Mouse (Mus musculus): ENCODE measurements around the gene Stpg2. TPM values are rescaled to one million over a fixed set of nuclear protein-coding genes. Genes with fewer than 3 reads are reported as not detected.

The Stpg2 gene
- total and polyA plus RNA-seq, 3 experiments: not detected

DNA sequence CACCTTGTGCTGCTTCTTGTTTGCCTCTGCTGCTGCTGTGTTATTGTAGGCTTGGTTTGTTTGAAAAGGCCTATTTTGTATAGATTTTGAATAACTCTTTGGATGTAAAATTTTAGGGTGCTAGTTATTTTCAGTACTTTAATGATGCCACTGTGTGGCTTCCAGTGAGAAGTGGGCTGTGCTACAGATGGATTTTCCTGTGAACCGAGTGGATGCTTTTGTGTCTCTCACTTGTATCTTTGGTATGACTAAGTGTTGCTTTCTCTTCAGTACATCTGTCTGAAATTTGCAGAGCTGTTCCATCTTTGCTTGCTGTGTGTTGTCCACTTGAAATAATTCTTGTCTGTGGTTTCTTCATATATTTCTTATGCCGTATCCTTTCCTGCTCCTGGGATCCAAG lies 106.2 kb downstream of the Stpg2 start:
- TF ChIP-seq MXI1 (IDR thresholded peaks at IDR 0.05; ENCODE audit: low read depth, low read length): no peak
- TF ChIP-seq NRF1 (IDR thresholded peaks at IDR 0.05; ENCODE audit: low read depth, low read length): no peak
- TF ChIP-seq JUN (IDR thresholded peaks at IDR 0.05; ENCODE audit: insufficient read depth, low read depth, low read length): no peak
- TF ChIP-seq PAX5 (IDR thresholded peaks at IDR 0.05; ENCODE audit: low read length): no peak
- TF ChIP-seq MEF2A (IDR thresholded peaks at IDR 0.05; ENCODE audit: borderline replicate concordance, low read depth, low read length): no peak
- no peak for TF ChIP-seq ZMIZ1 (IDR thresholded peaks at IDR 0.05; ENCODE audit: low read depth, low read length)
- no peak for TF ChIP-seq NELFE (IDR thresholded peaks at IDR 0.05; ENCODE audit: low read depth, low read length)
- TF ChIP-seq CHD2 (IDR thresholded peaks at IDR 0.05; ENCODE audit: low read length): no peak
- no peak for TF ChIP-seq MYC (IDR thresholded peaks at IDR 0.05; ENCODE audit: low read depth, low read length)
- TF ChIP-seq ZKSCAN1 (IDR thresholded peaks at IDR 0.05; ENCODE audit: borderline replicate concordance, low read depth, low read length): no peak
- no peak for TF ChIP-seq POLR2AphosphoS2 (IDR thresholded peaks at IDR 0.05; ENCODE audit: low read depth, low read length)
- TF ChIP-seq HCFC1 (IDR thresholded peaks at IDR 0.05; ENCODE audit: low read depth, low read length): no peak
- no peak for TF ChIP-seq SMC3 (IDR thresholded peaks at IDR 0.05; ENCODE audit: low read depth, low read length)
- no peak for TF ChIP-seq POLR2A (IDR thresholded peaks at IDR 0.05; ENCODE audit: low read depth, low read length)
- no peak for TF ChIP-seq RCOR1 (conservative IDR thresholded peaks at IDR 0.05; ENCODE audit: low read depth, low read length)
- TF ChIP-seq MAZ (IDR thresholded peaks at IDR 0.05; ENCODE audit: low read depth, low read length): no peak
- no peak for TF ChIP-seq KAT2A (IDR thresholded peaks at IDR 0.05; ENCODE audit: insufficient replicate concordance, low read length)
- no peaks in the 10 kb centered on the region for H3K27me3 ChIP-seq (replicated peaks)
- no peak overlapping the region for H3K9ac ChIP-seq (ENCODE audit: insufficient read depth, low read depth)
- H3K9me3 ChIP-seq (replicated peaks; ENCODE audit: low read length): no peaks in the 10 kb centered on the region
- no peaks in the 10 kb centered on the region for H3K79me2 ChIP-seq (replicated peaks; ENCODE audit: control insufficient read depth, extremely low read depth, insufficient read depth, poor library complexity, severe bottlenecking)
- dilution Hi-C loops (cut with MboI; ENCODE audit: extremely low pct_ligation_motif_present, extremely low pct_unique_long_range_greater_than_20kb, low sequenced_read_pairs): no loop called here
- H3K36me3 ChIP-seq (replicated peaks in 1 of 2; ENCODE audit: control insufficient read depth in 1 of 2, insufficient read depth in 1 of 2, low read length in 1 of 2): no peaks in the 10 kb centered on the region
- peaks cover 4% of the 10 kb centered on the region in 2 experiments; a peak in 3 of 4 replicates for H3K4me1 ChIP-seq (ENCODE audit: control insufficient read depth in 1 of 2, insufficient read depth in 2 of 2)
- H3K4me2 ChIP-seq (ENCODE audit: insufficient read depth, low read depth, poor library complexity, severe bottlenecking): no peak overlapping the region
- no peak overlapping the region for H3K4me3 ChIP-seq (replicated peaks in 1 of 3; ENCODE audit: low read depth in 2 of 3, low read length in 2 of 3, poor library complexity in 1 of 3)
- no peak overlapping the region for H3K27ac ChIP-seq (ENCODE audit: insufficient read depth, low read depth)
- DNase-seq (ENCODE audit: extremely low read depth): no peak
- in situ Hi-C loops (cut with MboI; ENCODE audit: low pct_ligation_motif_present, low pct_unique_long_range_greater_than_20kb, low sequenced_read_pairs): no loop called here

DNA sequence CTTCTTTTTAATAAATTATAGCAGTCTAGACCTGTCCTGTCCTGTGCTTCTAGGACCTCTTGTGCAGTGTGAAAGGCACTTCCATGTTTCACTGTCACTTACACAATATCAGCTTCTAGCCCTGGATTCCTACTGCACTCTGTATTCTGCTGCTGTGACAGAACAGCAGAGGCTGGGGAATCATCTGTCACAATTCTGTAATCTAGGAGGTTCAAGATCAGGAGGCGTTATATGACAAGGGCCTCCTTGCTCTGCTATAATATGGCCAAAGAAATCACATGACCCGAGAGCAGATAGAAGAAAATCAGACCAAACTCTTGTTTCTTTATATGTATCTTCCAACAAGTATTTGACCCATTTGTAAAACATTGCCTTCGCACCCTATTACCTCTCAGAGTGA lies 175.0 kb downstream of the Stpg2 start:
- Histone ChIP-seq H3K79me2 (replicated peaks; ENCODE audit: control insufficient read depth, extremely low read depth, insufficient read depth, poor library complexity, severe bottlenecking) (no peaks in the 10 kb centered on the region), H3K4me3 (replicated peaks in 1 of 3; ENCODE audit: low read depth in 2 of 3, low read length in 2 of 3, poor library complexity in 1 of 3) (no peak overlapping the region), H3K27me3 (replicated peaks) (no peaks in the 10 kb centered on the region), H3K9me3 (replicated peaks; ENCODE audit: low read length) (no peaks in the 10 kb centered on the region), H3K27ac (ENCODE audit: insufficient read depth, low read depth) (no peak overlapping the region), H3K36me3 (replicated peaks in 1 of 2; ENCODE audit: control insufficient read depth in 1 of 2, insufficient read depth in 1 of 2, low read length in 1 of 2) (no peaks in the 10 kb centered on the region), H3K4me1 (ENCODE audit: control insufficient read depth in 1 of 2, insufficient read depth in 2 of 2) (no peaks in the 10 kb centered on the region), H3K4me2 (ENCODE audit: insufficient read depth, low read depth, poor library complexity, severe bottlenecking) (no peak overlapping the region), H3K9ac (ENCODE audit: insufficient read depth, low read depth) (no peak overlapping the region)
- DNase-seq (ENCODE audit: extremely low read depth): no peak
- TF ChIP-seq MAX (IDR thresholded peaks at IDR 0.05; ENCODE audit: low read length) (no peak), ZKSCAN1 (IDR thresholded peaks at IDR 0.05; ENCODE audit: borderline replicate concordance, low read depth, low read length) (no peak), ZNF384 (IDR thresholded peaks at IDR 0.05; ENCODE audit: low read depth, low read length) (no peak), BHLHE40 (IDR thresholded peaks at IDR 0.05; ENCODE audit: low read depth, low read length) (no peak), HCFC1 (IDR thresholded peaks at IDR 0.05; ENCODE audit: low read depth, low read length) (no peak)
- dilution Hi-C loops (cut with MboI; ENCODE audit: extremely low pct_ligation_motif_present, extremely low pct_unique_long_range_greater_than_20kb, low sequenced_read_pairs): no loop called here
- in situ Hi-C loops (cut with MboI; ENCODE audit: low pct_ligation_motif_present, low pct_unique_long_range_greater_than_20kb, low sequenced_read_pairs): no loop called here
